Mouse (Mus musculus): Measurements from ENCODE around the gene Glrp1.

Glrp1 gene

DNA sequence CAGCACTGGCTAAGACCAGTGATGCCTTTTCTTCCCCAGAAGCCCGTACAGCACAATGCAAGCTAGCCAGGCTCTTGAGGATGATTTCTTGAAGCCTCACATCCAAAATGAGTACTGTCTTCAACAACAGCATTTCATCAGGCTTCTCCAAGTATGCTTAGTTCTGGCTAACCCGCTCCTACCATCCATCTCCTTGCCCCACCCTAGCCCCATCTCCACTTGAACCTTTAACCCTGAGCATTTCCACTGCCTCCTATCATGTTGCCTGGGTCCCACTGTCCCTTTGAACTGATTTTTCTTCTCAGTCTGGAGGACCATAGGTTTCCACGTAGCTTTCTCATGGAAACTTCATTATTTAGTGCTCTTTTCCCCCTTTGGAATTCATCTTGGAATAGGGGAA is 17.5 kb downstream of the Glrp1 start:
- no peak for DNase-seq (ENCODE audit: low read depth, low spot score)

DNA sequence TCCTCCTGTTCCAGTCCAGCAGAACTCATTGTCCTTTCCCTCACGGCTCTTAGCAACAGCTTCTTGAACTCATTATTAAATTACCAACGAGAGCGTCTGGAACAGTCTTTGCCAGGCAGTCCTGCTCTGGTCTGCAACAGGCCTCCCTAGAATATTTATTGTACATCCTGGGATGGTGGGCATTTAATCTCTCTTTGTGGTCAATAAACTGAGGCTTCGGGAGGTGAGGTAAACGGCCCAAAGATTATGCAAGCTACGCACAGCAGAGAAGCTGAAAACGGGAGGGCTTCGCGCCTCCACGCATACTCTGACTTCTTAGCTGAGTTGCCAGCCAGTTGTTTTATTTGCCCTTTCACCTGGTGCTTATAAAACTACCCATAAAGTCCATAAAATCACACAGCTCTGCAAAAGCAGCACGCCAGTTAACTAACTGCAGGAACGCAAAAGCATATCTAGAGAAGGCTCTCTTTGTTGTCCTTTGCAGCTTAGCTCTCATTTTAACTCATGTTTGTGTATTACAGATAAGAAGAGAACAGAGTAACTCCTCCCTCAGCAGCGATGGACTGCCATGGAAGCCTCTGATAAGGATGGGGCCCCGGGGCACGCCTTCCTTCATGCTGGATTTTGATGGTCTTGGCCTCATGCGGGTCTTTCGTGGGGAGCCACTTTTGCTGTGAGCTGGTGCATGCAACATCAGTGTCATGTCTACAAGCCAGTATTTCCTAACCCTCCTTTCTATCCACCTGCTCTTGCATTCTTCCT is 18.1 kb downstream of the Glrp1 start:
- no peak for DNase-seq (ENCODE audit: low read depth, low spot score)

DNA sequence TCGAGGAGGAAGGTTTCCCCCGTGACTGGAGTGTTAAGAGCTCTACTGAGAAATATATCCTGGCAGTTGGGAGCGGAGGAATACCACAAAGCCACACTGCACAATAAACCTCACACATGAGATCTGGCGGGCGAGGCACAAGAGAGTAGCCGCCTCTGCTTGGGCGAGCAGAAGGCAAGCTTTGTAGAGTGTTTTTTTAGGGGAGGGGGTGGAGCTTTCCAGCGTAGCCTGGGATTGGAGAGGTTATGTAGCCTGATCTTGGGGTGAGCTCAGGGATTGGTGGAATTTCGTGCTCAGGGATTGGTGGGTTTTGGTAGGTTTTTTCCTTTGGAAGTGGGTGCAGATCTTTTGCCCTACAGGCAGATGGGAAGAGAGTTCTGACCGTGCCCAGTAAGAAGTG is 19.7 kb downstream of the Glrp1 start:
- DNase-seq (ENCODE audit: low read depth, low spot score), result no peak

DNA sequence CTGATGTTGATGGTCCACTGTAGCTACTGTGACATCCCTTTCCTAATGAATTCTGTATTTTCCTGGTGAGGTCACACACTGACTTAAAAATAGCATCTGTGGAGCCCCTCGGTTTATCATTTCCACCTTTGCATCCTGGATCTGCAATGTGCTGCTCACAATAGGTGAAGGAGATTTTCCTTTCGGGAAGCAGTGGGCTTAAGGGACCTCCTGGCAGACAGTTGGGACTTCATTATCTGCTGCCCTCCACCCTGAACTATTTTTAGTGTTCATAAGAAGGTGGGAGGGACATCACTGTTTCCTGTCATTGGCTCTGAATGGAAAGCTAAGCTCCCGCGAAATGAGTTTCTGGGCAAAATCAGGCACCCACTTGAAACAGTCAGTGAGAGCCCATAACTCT is 20.9 kb downstream of the Glrp1 start:
- no peak for DNase-seq (ENCODE audit: low read depth, low spot score)

DNA sequence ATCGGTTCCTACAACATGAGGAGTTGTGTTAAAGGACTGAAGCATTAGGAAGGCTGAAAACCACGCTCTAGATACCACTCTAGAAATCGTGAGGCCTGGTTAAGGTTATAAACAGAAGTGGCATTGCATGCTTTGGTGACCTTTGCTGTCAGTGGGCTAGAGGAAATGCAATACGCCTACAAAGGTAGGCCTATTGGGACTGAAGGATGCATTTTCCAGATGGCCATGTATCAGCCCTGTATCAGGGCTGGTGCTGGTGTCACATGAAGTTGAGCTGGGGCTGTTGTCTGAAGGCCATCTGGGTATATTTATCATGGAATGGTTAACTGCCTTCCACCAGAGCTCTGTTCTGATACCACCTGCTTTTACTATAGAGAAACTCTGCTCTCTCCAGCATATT is 23.5 kb downstream of the Glrp1 start:
- DNase-seq (ENCODE audit: low read depth, low spot score), result no peak

DNA sequence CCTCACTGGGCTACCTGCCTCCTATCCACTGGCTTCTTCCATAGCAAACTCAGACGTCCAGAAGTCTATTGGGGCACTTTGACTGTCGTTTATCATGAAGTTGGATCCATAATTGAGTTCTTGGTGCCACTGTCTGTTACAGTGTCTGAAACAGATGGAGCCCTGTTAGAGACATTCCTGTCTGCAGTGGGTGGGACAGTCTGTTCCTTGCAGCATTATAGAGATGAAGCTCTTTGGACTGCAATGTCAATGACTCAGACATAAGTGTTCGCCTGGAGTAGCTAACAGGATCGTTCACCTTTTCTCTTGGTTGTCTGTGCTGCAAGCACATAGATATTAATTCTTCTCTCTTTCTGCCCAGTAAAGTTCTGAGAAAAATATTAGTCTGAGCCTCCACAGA is 25.8 kb downstream of the Glrp1 start:
- no peak for DNase-seq (ENCODE audit: low read depth, low spot score)

DNA sequence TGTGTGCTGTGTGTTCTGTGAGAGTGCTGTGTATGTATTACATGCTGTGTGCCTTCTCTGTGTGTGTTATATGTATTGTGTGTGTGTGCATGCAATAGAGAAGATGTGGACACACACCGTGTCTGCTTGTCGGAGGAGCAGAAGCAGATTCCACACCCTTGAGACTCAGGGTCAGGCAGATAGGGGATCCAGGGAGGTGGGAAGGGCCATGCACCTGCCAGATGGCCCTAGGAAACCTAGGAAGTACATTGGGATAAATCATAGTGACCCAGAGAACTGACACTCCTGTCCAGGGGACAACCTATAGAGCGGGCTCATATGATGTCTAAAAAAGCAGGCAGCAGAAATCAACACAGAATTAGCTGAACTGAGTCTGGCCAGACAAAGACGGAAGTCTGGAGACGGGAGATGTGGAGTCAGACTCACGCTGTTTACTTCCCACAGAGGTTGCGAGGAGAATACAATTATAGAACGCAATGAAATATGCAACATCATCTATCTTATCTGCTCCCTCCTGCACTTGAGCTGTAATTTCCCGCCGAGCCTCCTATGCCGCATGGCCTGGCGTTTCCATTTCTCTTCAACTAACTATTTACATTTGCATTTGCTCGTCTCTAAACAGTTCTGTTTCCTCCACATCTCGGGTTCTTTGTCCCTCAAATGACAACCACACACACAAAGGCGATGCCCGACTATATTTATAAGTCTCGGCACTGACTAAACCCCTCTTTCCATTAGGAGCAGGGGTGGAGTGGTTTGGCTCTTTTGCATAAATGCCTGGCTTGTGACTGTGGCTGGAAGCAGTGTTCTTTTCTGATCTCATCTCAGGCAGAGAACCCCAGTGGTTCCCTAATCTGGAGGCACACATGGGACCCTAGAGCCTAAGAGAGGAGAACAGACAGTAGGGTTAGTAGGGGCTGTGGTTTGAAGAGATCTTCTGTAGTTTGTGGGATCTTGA is 27.4 kb downstream of the Glrp1 start:
- no peak for DNase-seq (ENCODE audit: low read depth, low spot score)

DNA sequence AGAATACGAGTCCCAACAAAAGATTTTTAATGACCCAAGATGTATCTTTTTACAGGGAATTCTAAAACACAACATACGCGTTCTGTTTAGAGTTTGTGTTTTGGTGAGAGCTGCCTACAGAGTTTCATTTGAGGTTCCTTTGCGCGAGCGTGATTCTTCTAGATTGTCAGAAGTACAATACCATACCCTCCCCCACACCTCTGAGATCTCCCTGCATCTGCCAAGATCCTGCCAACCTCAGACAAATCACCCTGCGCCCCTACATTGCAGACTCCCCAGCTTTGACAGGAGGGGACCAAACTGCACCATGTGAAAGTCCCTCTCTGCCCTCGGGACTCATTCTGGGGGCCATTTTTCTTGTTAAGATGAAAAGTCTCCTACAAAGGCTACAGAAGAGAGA is 29.3 kb downstream of the Glrp1 start:
- no peak for DNase-seq (ENCODE audit: low read depth, low spot score)

DNA sequence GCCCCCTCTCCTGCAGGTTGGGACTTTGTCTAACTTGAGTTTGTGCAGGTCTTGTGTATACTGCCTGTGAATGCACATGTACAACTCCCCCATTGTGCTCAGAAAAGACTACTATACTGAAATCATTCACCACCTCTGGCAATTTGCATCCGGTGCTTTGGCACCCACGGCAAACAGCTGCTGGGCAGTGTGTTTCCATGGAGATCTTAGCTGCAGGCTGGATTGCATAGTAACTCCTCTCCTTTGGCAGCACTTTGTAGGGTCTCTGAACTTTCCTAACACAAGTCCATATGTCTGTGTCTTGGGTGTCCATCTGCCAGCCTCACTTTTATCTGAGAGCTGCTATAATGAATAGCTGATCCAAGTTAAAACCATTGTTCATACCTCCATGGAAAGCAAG is 31.7 kb downstream of the Glrp1 start:
- peak; percentile 45 for DNase-seq (ENCODE audit: low read depth, low spot score)

DNA sequence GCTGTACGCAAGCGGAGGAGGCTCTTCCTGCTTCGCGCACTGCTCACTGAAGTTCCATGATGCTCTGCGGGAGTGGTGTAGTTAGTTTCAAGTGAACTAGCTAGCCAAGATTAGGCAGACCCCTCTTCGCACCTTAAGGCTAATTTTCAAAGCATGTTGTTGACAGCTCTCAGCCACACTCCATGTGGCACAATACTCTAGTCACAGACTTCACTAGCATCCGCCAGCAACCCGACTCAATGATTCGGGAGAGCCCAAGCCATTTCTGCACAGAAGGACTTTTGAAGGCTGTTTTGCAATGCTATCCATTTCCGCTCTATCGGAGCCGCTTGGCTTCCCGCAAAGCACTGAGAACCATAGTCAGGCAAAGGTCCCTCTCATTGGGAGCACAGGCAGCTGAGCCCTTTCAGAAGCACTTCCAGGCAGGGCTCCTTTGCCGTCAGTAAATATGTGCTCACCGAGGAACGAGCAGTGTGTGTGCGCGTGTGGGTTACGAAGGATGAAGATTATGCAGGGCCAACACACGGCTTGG is 33.2 kb downstream of the Glrp1 start:
- no peak for DNase-seq (ENCODE audit: low read depth, low spot score)

DNA sequence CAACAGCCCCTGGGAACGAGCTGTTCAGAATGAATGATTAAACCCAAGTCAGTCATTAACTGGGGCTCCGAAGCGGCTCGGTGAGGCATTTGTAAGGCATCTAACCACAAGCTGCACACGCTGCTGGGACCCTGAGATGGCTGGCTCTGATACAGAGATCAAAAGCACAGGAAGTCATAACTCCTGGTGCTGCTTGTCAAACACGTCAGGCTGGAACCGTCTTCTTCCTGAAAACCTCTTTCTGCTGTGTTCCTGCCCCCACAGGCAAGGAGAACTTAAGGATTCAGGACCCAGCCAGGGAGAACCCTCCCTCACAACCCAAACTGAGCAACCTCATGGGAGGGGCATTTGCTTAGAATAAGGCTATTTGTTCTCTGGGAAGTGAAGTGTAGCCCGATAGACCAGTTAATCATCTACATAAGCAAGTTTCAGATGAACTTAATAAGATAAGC is 34.3 kb downstream of the Glrp1 start:
- peak; percentile 98 for DNase-seq (ENCODE audit: low read depth, low spot score)

DNA sequence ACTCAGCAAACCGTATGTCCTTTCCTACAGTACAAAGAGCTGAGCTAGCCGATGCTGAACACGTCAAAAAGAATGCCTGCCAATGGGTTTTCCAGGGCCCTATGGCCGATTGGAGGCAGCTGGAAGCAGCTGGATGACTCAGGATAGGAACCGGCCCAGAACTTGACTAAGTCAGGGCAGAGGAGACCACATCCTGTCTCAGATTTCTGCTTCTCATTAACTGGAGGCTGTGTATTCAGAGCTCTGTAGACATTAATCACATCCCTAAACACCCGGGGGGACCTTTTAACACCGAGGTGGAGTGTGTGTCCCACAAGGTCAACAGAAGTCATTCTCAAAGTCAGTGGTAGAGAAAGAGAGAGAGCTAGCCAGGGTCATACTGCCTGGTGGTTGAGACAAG is 35.3 kb downstream of the Glrp1 start:
- peak; percentile 100 for DNase-seq (ENCODE audit: low read depth, low spot score)

DNA sequence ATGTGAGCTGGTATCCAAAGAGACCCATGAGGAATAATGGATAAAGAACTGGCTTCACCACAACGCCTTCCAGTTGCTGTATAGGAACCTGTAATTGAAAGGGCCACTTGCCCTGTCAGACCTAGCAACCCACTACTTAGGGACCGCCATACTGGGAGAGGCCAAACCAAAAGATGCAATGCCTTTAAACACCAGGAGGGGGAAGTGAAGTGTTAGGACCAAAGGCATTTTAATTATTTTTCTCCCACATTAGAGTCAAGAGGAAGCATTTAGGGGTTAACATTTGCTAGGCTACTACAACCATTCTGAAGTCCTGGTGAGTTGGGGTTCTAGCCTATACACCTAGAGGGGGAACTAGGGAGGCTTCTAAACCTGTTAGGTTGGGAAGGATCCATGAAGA is 36.0 kb downstream of the Glrp1 start:
- peak; percentile 84 for DNase-seq (ENCODE audit: low read depth, low spot score)

DNA sequence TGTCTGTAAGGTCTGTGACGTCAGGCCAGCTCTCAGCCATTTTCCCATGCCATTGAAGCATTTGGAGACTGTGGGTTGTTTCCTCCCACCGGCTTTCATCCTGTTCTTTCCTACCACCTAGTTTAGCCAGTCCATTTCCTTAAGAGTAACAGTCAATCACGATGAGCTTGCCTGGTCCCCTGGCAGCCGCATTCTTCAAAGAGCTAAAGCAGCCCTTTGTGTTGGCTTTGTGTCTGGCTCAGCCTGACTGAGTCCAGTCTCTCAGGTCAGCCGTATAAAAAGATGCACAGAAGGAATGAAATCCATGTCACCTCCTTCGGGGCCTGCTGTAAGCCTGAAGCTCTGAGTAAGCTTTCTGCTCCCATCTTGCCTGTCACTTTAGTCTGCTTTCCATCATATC is 37.6 kb downstream of the Glrp1 start:
- no peak for DNase-seq (ENCODE audit: low read depth, low spot score)

DNA sequence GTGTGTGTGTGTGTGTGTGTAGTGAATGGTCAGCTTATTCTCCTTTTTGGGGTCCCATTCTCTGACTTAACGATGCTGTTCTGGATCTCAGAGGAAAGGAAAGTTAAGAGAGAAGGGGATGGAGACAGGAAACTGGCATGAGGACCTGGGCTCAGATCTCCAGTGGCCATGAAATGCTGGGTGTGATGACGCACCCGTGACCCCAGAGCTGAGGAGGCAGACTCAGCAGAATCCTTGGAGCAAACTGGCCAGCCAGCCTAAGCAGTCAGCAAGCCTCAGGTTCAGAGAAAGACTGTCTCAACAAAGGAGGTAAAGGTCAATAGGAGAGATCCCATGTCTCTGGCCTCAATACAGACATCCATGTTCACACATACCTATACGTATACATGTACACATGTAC is 40.1 kb downstream of the Glrp1 start:
- no peak for DNase-seq (ENCODE audit: low read depth, low spot score)

DNA sequence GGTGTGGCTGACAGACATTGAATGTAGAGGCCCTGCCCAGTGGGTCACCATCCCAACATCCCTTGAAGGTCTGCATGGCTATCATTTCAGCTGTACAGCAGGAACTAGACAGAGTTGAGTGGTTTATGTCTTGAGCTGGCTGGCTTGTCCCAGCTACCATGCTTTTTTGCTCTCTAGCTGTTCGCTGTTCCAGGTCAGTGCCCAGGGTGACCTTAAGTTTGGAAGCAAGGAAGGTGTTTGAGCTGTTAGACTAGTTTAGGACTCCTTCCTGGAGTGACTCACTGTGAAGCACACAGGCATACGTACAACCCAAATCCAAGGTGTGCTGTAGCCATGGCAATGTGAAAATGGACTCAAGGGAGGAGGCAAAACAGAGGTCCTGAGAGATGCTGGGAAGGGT is 41.5 kb downstream of the Glrp1 start:
- DNase-seq (ENCODE audit: low read depth, low spot score), result no peak

DNA sequence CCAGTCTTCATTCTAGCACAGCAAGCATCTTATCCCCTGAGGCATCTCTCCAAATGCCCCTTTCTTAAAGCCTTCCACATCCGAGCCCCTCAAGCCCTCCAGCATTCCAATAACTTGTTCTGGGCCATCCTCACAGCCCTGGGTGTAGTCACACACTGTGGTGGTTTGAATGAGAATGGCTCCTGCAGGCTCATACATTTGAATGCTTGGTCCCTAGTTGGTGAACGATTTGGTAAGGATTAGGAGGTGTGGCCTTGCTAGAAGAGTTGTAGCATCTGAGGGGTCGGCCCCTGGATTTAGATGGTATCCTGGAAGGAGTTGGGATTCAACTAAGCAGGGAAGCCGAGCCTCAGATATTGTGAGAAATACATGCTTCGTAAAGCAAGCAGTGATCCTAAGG is 42.0 kb downstream of the Glrp1 start:
- no peak for DNase-seq (ENCODE audit: low read depth, low spot score)

DNA sequence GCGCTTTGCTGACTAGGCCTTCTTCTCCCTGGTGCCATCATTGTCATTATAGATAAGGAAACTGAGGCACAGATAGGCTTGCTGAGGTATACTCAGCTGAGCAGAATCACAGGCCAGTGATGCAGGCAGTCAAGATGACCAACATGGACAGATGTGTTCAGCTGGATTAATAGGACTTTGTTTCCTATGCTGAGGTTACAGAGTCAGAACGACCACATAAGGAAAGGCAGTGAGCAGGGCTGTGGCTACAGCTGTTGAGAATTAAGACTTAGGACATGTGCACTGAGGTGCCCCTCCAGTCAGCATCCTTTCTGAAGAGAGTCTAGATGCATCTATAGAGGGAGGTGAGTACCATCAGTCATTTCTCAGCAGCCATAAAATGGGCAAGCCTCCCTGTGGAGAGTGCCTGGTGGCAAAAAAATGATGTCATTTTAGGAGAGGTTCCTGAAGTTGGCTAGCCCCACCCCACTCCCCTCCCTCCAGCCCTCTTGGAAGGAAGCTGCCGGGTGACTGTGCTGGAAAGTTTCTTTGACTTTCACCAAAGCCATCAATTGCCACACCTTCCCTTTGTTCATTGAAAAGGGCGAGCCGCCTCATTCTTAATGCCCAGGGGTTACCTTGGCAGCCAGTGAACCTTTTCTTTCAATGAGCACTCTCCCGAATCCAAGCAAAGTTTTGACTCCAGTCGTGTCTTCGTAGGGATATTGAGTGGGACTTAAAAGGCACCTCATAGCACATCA is 43.4 kb downstream of the Glrp1 start:
- DNase-seq (ENCODE audit: low read depth, low spot score), result peak; percentile 44

DNA sequence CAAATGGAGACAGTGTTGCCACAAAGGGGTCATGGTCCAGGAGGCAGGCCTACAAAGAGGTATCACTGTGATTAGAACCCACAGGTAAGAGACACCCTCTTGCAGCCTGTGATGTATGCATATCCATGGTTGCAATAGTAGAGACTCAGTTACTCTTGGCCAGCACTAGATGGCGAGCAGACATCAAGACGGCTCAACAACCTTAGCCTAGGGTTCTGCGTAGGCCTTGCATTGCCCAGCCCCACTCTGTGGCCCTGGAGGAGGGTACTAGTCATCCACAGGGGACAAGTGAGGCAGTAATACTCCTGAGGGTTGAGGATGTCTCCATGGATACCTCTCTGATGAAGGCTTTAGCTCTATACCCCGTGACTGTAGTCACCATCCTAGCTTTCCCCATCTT is 44.1 kb downstream of the Glrp1 start:
- DNase-seq (ENCODE audit: low read depth, low spot score), result peak; percentile 49

DNA sequence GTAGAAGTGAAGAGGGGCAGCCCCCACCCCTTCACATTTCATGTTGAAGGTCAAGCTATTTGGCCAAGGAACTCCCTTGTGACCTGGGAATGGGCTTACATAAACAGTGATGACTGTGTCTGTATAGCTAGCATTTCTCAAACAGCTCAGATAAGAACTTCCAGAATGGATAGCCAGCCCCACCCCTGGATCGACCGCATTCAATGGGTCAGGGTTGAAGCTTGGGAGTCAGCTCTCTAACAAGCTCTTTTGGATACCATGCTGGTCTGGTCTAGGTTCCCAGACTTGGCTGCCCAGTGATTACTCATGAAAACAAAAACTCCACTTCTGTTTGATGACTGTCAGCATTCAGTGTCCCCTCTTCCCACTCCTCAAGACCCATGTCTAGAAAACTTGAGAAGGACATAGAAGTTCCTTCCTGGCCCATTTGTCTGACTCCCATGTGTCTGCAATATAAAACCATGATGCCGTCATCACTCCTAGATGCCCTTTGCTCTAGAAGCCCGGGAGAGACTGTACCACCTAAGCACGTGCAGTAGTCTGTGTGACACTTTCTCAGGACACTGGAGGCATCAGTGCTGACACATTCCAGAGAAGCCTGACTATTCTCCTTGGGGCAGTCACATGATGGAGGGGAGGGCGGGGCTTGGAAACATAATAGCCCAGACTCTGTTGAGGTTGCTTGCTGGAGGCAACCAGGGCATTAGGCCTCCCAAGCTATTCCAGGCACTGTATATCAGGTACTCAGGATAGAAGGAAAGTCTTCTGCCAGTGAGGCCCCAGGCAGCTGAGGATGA is 45.6 kb downstream of the Glrp1 start:
- peak; percentile 72 for DNase-seq (ENCODE audit: low read depth, low spot score)

DNA sequence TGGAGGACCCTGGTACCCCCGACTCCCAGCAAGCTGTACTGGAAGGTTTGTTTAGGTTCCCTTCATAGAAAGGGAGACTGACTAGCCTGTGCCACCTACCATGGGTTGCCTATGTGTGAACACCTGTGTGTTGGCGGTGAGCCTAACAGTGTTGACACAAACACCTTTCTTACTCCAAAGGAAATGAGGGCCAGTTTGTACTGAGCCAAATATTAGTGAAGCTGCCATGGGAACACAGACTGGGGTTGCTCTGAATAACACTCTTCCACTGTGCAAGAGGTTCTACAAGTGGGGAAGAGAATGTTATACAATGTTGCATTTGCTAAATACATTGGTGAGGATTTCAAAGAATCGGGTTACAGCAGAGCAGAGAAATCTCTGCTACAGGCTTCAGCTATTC is 46.6 kb downstream of the Glrp1 start:
- DNase-seq (ENCODE audit: low read depth, low spot score), result no peak
